Mouse (Mus musculus): ENCODE data around the gene Kcne2. TPM values are rescaled to one million over a fixed set of nuclear protein-coding genes. Genes with fewer than 3 reads are reported as not detected.

The Kcne2 gene
- total RNA-seq, 2 experiments from 2014 or later: 0.38 to 0.42 TPM

DNA sequence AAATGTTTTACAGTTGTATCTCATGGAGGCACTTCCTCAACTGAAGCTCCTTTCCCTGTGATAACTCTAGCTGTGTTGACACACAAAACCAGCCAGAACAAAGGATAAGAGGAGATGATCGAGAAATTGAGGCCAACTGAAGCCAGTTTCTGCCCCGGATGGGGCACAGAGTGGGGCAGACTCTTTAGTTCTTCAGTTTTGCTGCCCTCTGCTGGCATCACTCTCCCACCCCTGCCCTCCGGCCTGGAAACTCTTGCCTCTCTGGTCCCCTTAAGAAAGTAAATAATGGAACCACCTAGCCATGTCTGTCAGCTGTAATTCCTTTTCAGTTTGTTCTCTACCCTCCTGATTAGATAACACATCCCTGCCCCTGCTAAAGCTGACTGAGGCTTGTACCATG is 15.8 kb downstream of the Kcne2 start:
- DNase-seq (ENCODE audit: extremely low spot score in 1 of 2, low spot score in 1 of 2): no peak

DNA sequence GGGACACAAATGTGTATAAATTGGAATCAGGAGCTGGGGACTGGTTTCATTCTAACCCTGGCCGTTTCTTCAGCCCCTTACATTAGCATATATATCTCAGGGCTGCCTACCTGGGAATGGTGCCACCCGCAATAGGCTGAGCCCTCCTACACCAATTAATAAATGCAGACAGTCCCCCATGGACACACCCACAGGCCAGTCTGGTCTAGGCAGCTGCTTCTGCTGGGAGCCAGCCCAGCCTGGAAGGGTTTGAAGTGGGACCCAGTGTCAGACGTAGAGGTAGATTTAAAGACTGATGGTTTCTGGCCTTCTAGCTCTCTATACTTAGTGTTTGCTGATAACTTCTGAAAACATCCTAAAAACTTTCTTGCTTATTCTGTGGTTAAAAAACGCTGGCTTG is 16.9 kb downstream of the Kcne2 start:
- DNase-seq (ENCODE audit: extremely low spot score in 1 of 2, low spot score in 1 of 2): no peak

DNA sequence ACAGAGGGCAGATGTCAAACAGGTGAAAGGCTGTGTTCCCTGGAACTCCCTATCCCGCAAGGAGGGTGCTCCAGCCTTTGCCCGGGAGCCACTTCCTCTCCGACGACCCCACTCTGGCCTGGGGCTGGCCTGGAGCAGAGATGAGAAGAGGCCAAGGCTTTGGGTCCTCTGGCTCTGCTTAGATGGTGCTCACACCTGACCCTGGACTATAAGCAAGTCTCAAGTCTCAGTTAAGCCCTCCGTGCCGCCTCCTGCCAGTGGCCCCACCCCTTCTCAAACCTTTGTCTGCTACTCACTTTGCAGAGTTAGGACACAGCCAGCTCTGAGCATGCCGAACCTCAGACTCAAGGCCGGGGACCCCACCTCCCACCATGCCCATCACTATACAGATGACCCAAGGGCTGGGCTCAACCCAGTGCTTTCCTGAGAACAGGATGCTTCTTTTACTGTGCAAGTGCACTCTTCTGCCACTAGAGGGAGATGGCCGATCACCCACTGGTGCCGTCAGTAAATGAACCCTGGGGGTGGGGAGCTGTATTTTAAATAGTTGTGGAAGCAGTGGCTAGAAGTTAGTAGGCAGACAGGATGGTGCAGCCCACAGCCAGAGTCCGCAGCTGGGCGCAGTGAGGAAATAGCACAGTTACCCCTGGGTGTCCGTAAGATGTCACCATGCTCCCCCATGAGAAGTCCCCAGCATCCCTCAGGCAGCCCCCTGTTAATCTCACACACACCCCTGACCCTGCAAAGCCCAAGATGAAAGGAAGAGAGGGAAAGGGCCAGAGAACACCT is 22.0 kb downstream of the Kcne2 start:
- DNase-seq (ENCODE audit: extremely low spot score in 1 of 2, low spot score in 1 of 2): peak; percentile 17 to 28

DNA sequence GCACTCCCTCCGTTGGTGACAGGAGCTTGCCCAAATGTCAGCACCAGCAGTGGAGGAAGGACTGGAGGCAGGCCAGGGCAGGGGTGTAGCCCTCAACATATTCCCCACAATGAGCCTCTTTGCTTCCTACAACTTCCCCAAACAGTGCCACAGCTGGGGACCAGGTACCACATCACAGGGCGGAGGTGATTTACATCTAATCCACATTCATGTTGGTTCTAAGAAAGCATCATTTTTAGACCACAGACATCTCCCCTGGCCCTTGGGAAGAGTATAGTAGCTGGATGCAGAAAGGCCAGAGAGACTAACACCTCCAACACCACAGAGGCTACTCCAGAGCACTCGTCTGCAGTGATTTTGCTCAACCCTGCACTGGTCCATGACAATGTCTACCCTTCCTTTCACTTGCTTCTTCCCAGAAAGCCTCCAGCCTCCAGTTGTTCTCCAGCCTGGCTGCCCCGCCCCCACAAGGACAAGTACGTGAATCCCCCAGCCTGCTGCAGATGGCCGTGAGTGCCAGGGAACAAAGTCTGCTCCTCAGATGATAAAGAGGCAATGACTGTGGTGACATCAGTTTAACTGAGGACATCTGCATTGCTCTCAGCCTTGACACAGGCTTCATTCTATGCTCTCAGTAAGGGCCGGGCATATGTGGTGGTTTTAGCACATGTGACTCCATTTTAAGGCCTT is 24.0 kb downstream of the Kcne2 start:
- no peak for DNase-seq (ENCODE audit: extremely low spot score in 1 of 2, low spot score in 1 of 2)

- peak in 1 of 2 experiments; percentile 53 for DNase-seq (ENCODE audit: extremely low spot score in 1 of 2, low spot score in 1 of 2)
These were observed 27.3 kb downstream of the Kcne2 start for GRCm38 (mm10) chr16:92319353-92320109.

DNA sequence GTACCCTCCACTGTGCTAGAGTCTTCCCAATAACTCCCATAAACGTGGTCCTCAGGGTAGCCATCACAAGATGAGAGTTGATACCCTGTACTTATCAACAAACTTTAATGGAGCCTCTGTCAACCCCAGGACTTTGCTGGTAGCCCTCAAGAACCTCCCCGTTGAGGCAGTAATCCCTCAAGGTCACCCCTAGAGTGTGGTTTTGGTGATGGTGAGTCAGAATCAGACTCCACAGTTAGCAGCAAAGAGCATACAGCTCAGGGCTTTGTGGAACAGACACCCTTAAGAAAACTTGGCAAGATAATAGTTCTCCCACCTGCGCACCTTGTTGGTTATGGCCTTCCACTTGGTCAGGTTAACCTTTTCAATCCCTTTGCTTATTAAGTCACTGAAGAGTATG is 28.2 kb downstream of the Kcne2 start:
- no peak for DNase-seq (ENCODE audit: extremely low spot score in 1 of 2, low spot score in 1 of 2)

GRCm38 (mm10) chr16:92321341-92321740 is 29.2 kb downstream of the Kcne2 start, which contains the start of gene Fam243:
TSS of gene Fam243 (minus strand) at chr16:92321441.
- no peak for DNase-seq (ENCODE audit: extremely low spot score in 1 of 2, low spot score in 1 of 2)

DNA sequence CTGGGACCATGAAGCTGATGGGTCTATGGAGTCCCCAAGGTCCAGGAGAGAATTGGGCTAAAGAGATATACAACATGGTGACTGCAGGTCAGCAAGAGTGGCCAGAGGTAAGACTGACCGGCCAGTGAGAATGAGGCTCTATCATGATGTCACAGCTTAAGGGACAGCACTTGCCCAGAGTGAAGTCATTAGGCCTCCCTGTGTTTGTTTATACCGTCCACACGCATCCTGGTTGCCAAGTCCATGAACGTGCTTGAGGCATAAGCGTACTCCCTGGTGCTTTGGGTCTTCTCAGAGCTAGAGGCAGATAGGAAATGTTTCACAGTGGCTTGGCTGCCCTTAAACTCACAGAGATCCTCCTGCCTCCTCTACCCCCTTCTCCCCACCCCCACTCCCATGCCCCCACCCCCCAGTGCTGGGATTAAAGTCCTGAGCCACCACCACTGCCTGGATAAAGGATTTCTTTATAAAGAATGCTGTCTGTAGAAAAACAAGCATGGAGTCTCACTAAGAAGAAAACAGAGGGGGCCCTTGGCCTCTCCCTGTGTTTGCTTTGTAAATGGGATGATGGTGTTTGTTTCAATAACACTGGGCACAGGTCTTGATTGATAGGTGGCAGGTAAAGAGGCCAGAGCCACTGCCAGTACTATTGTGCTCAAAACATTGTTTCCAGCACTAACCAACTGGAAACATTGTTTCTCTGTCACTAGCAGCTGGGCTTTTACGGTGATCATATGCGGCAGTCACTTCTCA is 32.3 kb downstream of the Kcne2 start:
- no peak for DNase-seq (ENCODE audit: extremely low spot score in 1 of 2, low spot score in 1 of 2)

DNA sequence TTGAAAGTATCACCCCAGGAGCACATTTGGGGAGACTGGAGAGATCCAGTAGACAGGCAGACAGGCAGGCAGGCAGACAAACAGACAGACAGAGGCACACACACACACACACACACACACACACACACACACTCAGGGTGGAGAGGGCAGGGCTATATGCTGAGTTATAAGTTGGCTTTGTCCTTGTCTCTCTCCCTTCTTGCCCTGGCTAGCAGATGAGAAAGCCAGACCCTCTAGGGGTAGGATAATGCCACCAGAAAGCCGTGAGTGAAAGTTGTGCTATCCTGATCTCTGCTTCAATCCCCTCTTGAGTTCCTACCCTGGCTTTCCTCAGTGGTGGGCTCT is 32.8 kb downstream of the Kcne2 start:
- DNase-seq (ENCODE audit: extremely low spot score in 1 of 2, low spot score in 1 of 2): no peak

DNA sequence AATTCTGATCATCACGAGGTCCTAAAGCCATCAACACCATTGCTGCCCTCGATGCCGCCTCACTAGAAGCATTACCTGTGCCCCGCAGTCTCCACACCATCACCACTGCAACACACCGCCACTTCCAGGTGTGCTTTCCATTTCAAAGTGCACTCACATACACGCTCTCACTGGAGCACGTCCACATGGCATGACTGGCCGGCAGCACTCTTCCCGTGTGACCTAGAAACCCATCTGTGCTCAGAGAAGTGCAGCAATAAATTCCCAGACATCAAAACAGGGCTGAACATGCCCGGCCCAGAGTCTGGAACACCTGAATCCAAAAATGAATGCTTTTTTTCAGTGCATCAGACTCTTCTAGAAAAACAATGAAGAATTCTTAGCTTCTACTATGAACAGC is 35.7 kb downstream of the Kcne2 start:
- DNase-seq (ENCODE audit: extremely low spot score in 1 of 2, low spot score in 1 of 2): no peak

GRCm38 (mm10) chr16:92330966-92331365 is 38.8 kb downstream of the Kcne2 start:
- DNase-seq (ENCODE audit: extremely low spot score in 1 of 2, low spot score in 1 of 2): no peak

- no peak for DNase-seq (ENCODE audit: extremely low spot score in 1 of 2, low spot score in 1 of 2)
These were observed 42.4 kb downstream of the Kcne2 start for GRCm38 (mm10) chr16:92334600-92334999.

- DNase-seq (ENCODE audit: extremely low spot score in 1 of 2, low spot score in 1 of 2): peak; percentile 52 to 69
These were observed 44.1 kb downstream of the Kcne2 start for GRCm38 (mm10) chr16:92336280-92336679.

DNA sequence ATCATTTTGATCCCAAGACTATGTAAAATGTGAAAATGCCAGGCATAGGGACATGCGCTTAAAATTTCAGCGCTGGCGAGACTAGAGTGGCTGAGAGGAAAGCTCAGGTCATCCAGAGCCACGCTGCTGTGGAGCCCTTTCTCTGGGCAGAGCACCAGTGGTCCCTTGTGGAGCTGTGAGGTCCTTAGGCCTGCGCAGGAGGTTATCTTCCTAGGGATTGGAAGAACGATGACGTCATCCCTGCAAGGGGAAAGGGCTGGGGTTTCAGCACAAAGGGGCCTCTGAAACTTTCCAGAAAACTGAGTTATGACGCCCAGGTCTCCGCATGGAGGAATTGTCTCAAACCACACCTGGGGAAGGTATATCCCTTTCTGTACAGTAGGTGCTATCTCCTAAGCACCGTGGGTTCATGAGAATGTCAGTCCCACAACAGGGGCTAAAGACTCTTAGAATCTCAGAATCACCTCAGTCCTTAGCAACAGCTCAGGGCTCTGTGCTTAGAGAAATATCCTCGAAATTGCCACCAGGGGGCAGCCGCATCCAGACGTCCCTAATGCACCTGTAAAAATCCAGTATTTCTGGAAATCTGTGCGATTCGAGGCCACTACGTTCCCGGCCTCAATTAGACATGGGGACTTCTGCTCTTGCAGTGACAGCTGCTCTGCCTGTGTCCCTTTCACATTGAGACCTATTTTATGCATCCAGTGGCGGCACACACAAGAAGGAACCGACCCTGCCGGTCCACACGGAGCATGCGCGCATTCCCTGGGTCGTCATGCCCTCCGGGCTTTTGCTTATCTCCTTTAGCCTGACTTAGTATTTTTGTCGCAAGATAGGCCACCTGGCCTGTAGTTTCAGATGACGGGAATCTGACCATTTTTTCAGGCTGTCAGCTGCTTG is 48.7 kb downstream of the Kcne2 start:
- peak; percentile 65 to 82 for DNase-seq (ENCODE audit: extremely low spot score in 1 of 2, low spot score in 1 of 2)

- DNase-seq (ENCODE audit: extremely low spot score in 1 of 2, low spot score in 1 of 2): no peak
These were observed 53.0 kb downstream of the Kcne2 start for GRCm38 (mm10) chr16:92345177-92345576.

GRCm38 (mm10) chr16:92346297-92346916 is 54.2 kb downstream of the Kcne2 start:
- no peak for DNase-seq (ENCODE audit: extremely low spot score in 1 of 2, low spot score in 1 of 2)

Measured in layer of hippocampus, postnatal 25 days (tissue).